In genomic region chr16:96209789-96210188, GRCm38 (mm10) we compare ENCODE assay signal across 19 mouse cellular contexts. TPM values are rescaled to one million over a fixed set of nuclear protein-coding genes. Genes with fewer than 3 reads are reported as not detected.
DNase-seq lines count a peak whose midpoint lies in the region; ATAC-seq lines count a peak whose summit lies in the region.
"Had no signal": no experiment of that assay in that cellular context is flagged by ENCODE, and none has a peak within 500 bp of the region (broad histone marks: within the 10 kb centered on the region; RNA-seq: fewer than 3 reads in every experiment).

No protein-coding gene starts in this region.

- H3K27ac ChIP-seq in heart, embryonic 10.5 days: peak overlapping the region; percentile 78
- peak overlapping the region; percentile 92 for H3K27ac ChIP-seq in heart, embryonic 15.5 days
- H3K27ac ChIP-seq: embryonic facial prominence, embryonic 15.5 days; hindbrain, embryonic 12.5 days; kidney, embryonic 15.5 days; liver, embryonic 15.5 days had no signal

- whole genome bisulfite sequencing in heart, embryonic 10.5 days: 61% methylated on average over 10 of the region's 10 CpGs
- WGBS in heart, embryonic 15.5 days: 44% methylated on average over 10 of the region's 10 CpGs

- H3K27me3 ChIP-seq in heart, embryonic 10.5 days (ENCODE audit: insufficient read depth, poor library complexity, severe bottlenecking): no peaks in the 10 kb centered on the region
- no peaks in the 10 kb centered on the region for H3K27me3 ChIP-seq in heart, embryonic 15.5 days
- H3K27me3 ChIP-seq: embryonic facial prominence, embryonic 15.5 days; hindbrain, embryonic 12.5 days; kidney, embryonic 15.5 days; liver, embryonic 15.5 days had no signal

- H3K4me2 ChIP-seq in heart, embryonic 15.5 days: no peak overlapping the region
- H3K4me2 ChIP-seq: embryonic facial prominence, embryonic 15.5 days; hindbrain, embryonic 12.5 days; kidney, embryonic 15.5 days; liver, embryonic 15.5 days had no signal

- no peak overlapping the region for H3K9ac ChIP-seq in heart, embryonic 15.5 days
- H3K9ac ChIP-seq: embryonic facial prominence, embryonic 15.5 days; hindbrain, embryonic 12.5 days; kidney, embryonic 15.5 days; liver, embryonic 15.5 days had no signal

- peaks cover 48% of the 10 kb centered on the region for H3K36me3 ChIP-seq in heart, embryonic 10.5 days
- peaks cover 6% of the 10 kb centered on the region; the same call in 1 of the 2 replicates for H3K36me3 ChIP-seq in heart, embryonic 15.5 days
- H3K36me3 ChIP-seq: embryonic facial prominence, embryonic 15.5 days; hindbrain, embryonic 12.5 days; kidney, embryonic 15.5 days; liver, embryonic 15.5 days had no signal

- H3K4me1 ChIP-seq in heart, embryonic 10.5 days: peaks cover 63% of the 10 kb centered on the region
- H3K4me1 ChIP-seq in heart, embryonic 15.5 days (replicated peaks): peaks cover 65% of the 10 kb centered on the region
- H3K4me1 ChIP-seq: embryonic facial prominence, embryonic 15.5 days; hindbrain, embryonic 12.5 days; kidney, embryonic 15.5 days; liver, embryonic 15.5 days had no signal

- H3K9me3 ChIP-seq in heart, embryonic 10.5 days: no peaks in the 10 kb centered on the region
- no peaks in the 10 kb centered on the region for H3K9me3 ChIP-seq in heart, embryonic 15.5 days (replicated peaks)
- H3K9me3 ChIP-seq: hindbrain, embryonic 12.5 days; kidney, embryonic 15.5 days; liver, embryonic 15.5 days had no signal

- H3K4me3 ChIP-seq in heart, embryonic 10.5 days: no peak overlapping the region
- H3K4me3 ChIP-seq in heart, embryonic 15.5 days: no peak overlapping the region
- H3K4me3 ChIP-seq: embryonic facial prominence, embryonic 15.5 days; hindbrain, embryonic 12.5 days; kidney, embryonic 15.5 days; liver, embryonic 15.5 days had no signal

- no peak for DNase-seq in heart, embryonic 10.5 days (ENCODE audit: low spot score)
- no peak for DNase-seq in heart, adult 8-10 months (ENCODE audit: low spot score)
- DNase-seq in right cerebral cortex, postnatal 10 days (ENCODE audit: low spot score in 2 of 2): peak; percentile 33 to 53
- no peak for DNase-seq in right cerebral cortex, postnatal 4 days
- no peak for DNase-seq in urinary bladder, postnatal 4 days (ENCODE audit: low spot score in 2 of 2)
- DNase-seq in thymus, postnatal 36 days: no peak
- DNase-seq: adrenal gland, postnatal 36 days; cerebellum, adult 8-10 months; midbrain, embryonic 14.5 days; right cerebral cortex, postnatal 14 days; thymus, postnatal 4 days had no signal

- no peak for ATAC-seq in heart, embryonic 15.5 days (replicated peaks; ENCODE audit: insufficient number of reproducible peaks, insufficient read depth, low FRiP score, low read depth)
- ATAC-seq: lung, postnatal 0 days had no signal

RNA-seq across cellular contexts. Expression of gene Sh3bgr, which starts 9.5 kb away (rescaled TPM):
- polyA plus RNA-seq in heart, embryonic 10.5 days (2016; fragmentation: Nextera tagmentation; extraction: Ambion mirVana): 465 and 713 TPM in 2 replicates
- 100 to 1,000 TPM; 279 to 382 (median 369) TPM for total RNA-seq in heart, adult 8-10 months (2022)
- 413 and 595 TPM in 2 replicates for polyA plus RNA-seq in heart, embryonic 15.5 days (2015; fragmentation: Nextera tagmentation; extraction: Ambion mirVana)

RNA-seq across cellular contexts. Expression of gene Lca5l, which starts 17.7 kb away (rescaled TPM):
- 1.3 TPM in 2 replicates for polyA plus RNA-seq in heart, embryonic 10.5 days (2016; fragmentation: Nextera tagmentation; extraction: Ambion mirVana)
- under 1 TPM; 0.19 to 0.60 (median 0.29) TPM for total RNA-seq in heart, adult 8-10 months (2022)
- 1.2 and 1.5 TPM in 2 replicates for polyA plus RNA-seq in heart, embryonic 15.5 days (2015; fragmentation: Nextera tagmentation; extraction: Ambion mirVana)

RNA-seq across cellular contexts. Expression of gene B3galt5, which starts 25.8 kb away (rescaled TPM):
- polyA plus RNA-seq in heart, embryonic 10.5 days (2016; fragmentation: Nextera tagmentation; extraction: Ambion mirVana): 0.04 TPM in 1 of 2 replicates, not detected in the other
- not detected for total RNA-seq in heart, adult 8-10 months (2022)
- polyA plus RNA-seq in heart, embryonic 15.5 days (2015; fragmentation: Nextera tagmentation; extraction: Ambion mirVana): 0.16 and 1.6 TPM in 2 replicates
- total RNA-seq: megakaryocyte, adult 5-6 weeks had no signal
- polyA plus RNA-seq: testis, adult 2 months had no signal

Comparison
In these comparisons a context has a peak if more than half of its experiments do, and no peak if none do; other contexts are left out.
1. DNase-seq: peak in right cerebral cortex, postnatal 10 days (2 of 2); none in heart, embryonic 10.5 days (single experiment), heart, adult 8-10 months (single experiment), right cerebral cortex, postnatal 4 days (single experiment), urinary bladder, postnatal 4 days (0 of 2) and thymus, postnatal 36 days (0 of 2).